Mouse (Mus musculus) erythroblast, embryonic 14.5 days (primary cell): ENCODE measurements around the gene Zranb1.

Experiments used
- GATA1 ChIP-seq: IDR thresholded peaks from 2 replicates; pipeline ENCODE4 v1.6.1; 2012; ENCODE audit warnings: low read length, inconsistent platforms, mixed read lengths
- TAL1 ChIP-seq: IDR thresholded peaks from 3 replicates; pipeline ENCODE4 v1.6.1; 2012; ENCODE audit warnings: low read length, inconsistent platforms, mixed read lengths

DNA sequence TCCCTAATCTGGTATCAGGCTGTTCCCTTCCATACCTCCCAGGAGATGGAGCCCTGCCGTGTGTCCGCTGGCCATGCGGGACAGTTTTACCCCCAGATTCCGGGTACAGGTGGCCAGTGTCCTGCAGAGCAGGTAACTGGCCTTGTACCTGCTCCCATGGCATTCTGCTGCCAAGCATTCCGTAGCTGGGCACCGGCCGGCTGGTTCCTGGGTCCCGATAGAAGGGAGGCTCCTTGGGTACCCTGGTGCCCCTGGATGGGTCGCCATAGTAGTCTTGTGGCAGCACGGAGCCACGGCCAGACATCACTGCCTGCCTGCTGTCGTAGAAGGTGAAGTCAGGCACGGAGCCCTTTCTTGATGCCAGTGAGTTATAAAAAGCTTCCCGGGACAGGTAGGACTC, 83.7 kb downstream of the Zranb1 start:
- no peak for TF ChIP-seq GATA1
- TF ChIP-seq TAL1: no peak
